Mouse (Mus musculus): ENCODE data around the gene Eya2. TPM values are rescaled to one million over a fixed set of nuclear protein-coding genes. Genes with fewer than 3 reads are reported as not detected.
"Not testable (repeated sequence)": the region's sequence is repeated elsewhere in the genome, so short reads cannot be mapped to it uniquely, and the experiment has no call there.

Eya2 gene
- 28.1 and 32.8 TPM in 2 replicates for polyA plus RNA-seq (2016; fragmentation: Nextera tagmentation; extraction: Ambion mirVana)

GRCm38 (mm10) chr2:165594907-165595675 is at the start of gene Eya2:
Gene Eya2 (plus strand): TSS chr2:165595032.
- H3K27ac ChIP-seq: peak within 1 kb of the TSS; percentile 92

GRCm38 (mm10) chr2:165545687-165546086 is 49.1 kb upstream of the Eya2 start:
- no peak overlapping the region for H3K27ac ChIP-seq
- 92% methylated on average over 2 of the region's 2 CpGs for WGBS

More at GRCm38 (mm10) chr2:165594907-165595675, at the start of gene Eya2:
- Histone ChIP-seq H3K27me3 (ENCODE audit: insufficient read depth, poor library complexity, severe bottlenecking) (peaks cover 58% of the 10 kb centered on the region), H3K9me3 (0 out of 2 replicates have a peak, but pooled peaks cover 9% of the 10 kb centered on the region), H3K36me3 (no peaks in the 10 kb centered on the region), H3K4me1 (replicated peaks) (peaks cover 48% of the 10 kb centered on the region), H3K4me3 (peak within 1 kb of the TSS; percentile 81)
- under 1% methylated on average over 83 of the region's 83 CpGs for WGBS
- DNase-seq (ENCODE audit: low spot score): peak; percentile 63

GRCm38 (mm10) chr2:165546341-165546740 is 48.5 kb upstream of the Eya2 start:
- Histone ChIP-seq H3K4me1 (replicated peaks) (peaks cover 42% of the 10 kb centered on the region), H3K27ac (no peak overlapping the region), H3K36me3 (no peaks in the 10 kb centered on the region), H3K9me3 (no peaks in the 10 kb centered on the region), H3K27me3 (ENCODE audit: insufficient read depth, poor library complexity, severe bottlenecking) (no peaks in the 10 kb centered on the region; the same call in 1 of the 2 replicates), H3K4me3 (no peak overlapping the region)
- no peak for DNase-seq (ENCODE audit: low spot score)
- 64% methylated on average over 8 of the region's 8 CpGs for WGBS

More at GRCm38 (mm10) chr2:165545687-165546086, 49.1 kb upstream of the Eya2 start:
- Histone ChIP-seq H3K36me3 (no peaks in the 10 kb centered on the region), H3K27me3 (ENCODE audit: insufficient read depth, poor library complexity, severe bottlenecking) (peaks cover 3% of the 10 kb centered on the region; the same call in 1 of the 2 replicates), H3K4me3 (no peak overlapping the region), H3K9me3 (no peaks in the 10 kb centered on the region), H3K4me1 (replicated peaks) (peaks cover 36% of the 10 kb centered on the region)
- DNase-seq (ENCODE audit: low spot score): no peak

GRCm38 (mm10) chr2:165547410-165547809 is 47.4 kb upstream of the Eya2 start:
- Histone ChIP-seq H3K4me1 (replicated peaks) (peaks cover 44% of the 10 kb centered on the region), H3K4me3 (no peak overlapping the region), H3K27ac (peak overlapping the region; percentile 29; the same call in 1 of the 2 replicates), H3K27me3 (ENCODE audit: insufficient read depth, poor library complexity, severe bottlenecking) (no peaks in the 10 kb centered on the region; the same call in 1 of the 2 replicates), H3K9me3 (no peaks in the 10 kb centered on the region), H3K36me3 (no peaks in the 10 kb centered on the region)
- DNase-seq (ENCODE audit: low spot score): peak; percentile 53
- WGBS: 54% methylated on average over 9 of the region's 9 CpGs

GRCm38 (mm10) chr2:165548627-165549026 is 46.2 kb upstream of the Eya2 start:
- H3K4me3 ChIP-seq: no peak overlapping the region
- DNase-seq (ENCODE audit: low spot score): no peak
- H3K4me1 ChIP-seq (replicated peaks): peaks cover 42% of the 10 kb centered on the region
- 60% methylated on average over 6 of the region's 6 CpGs for WGBS
- H3K36me3 ChIP-seq: no peaks in the 10 kb centered on the region
- H3K27ac ChIP-seq: peak overlapping the region; percentile 69; the same call in 1 of the 2 replicates
- no peaks in the 10 kb centered on the region for H3K9me3 ChIP-seq
- H3K27me3 ChIP-seq (ENCODE audit: insufficient read depth, poor library complexity, severe bottlenecking): no peaks in the 10 kb centered on the region; the same call in 1 of the 2 replicates

GRCm38 (mm10) chr2:165550410-165550809 is 44.4 kb upstream of the Eya2 start:
- not testable (repeated sequence) for H3K9me3 ChIP-seq; H3K4me3 ChIP-seq; H3K36me3 ChIP-seq; H3K27ac ChIP-seq; H3K27me3 ChIP-seq (ENCODE audit: insufficient read depth, poor library complexity, severe bottlenecking); DNase-seq (ENCODE audit: low spot score)
- WGBS: 72% methylated on average over 7 of the region's 7 CpGs
- peaks cover 45% of the 10 kb centered on the region for H3K4me1 ChIP-seq (replicated peaks)

GRCm38 (mm10) chr2:165554066-165554465 is 40.8 kb upstream of the Eya2 start:
- Histone ChIP-seq H3K36me3 (no peaks in the 10 kb centered on the region), H3K4me3 (no peak overlapping the region), H3K9me3 (no peaks in the 10 kb centered on the region), H3K4me1 (replicated peaks) (peaks cover 32% of the 10 kb centered on the region), H3K27ac (peak overlapping the region; percentile 35; the same call in 1 of the 2 replicates), H3K27me3 (ENCODE audit: insufficient read depth, poor library complexity, severe bottlenecking) (peaks cover 19% of the 10 kb centered on the region)
- 67% methylated on average over 9 of the region's 9 CpGs for WGBS
- DNase-seq (ENCODE audit: low spot score): no peak

GRCm38 (mm10) chr2:165557278-165557677 is 37.6 kb upstream of the Eya2 start:
- H3K4me1 ChIP-seq (replicated peaks): peaks cover 51% of the 10 kb centered on the region
- no peak overlapping the region for H3K4me3 ChIP-seq
- H3K9me3 ChIP-seq: no peaks in the 10 kb centered on the region
- H3K27ac ChIP-seq: no peak overlapping the region
- H3K36me3 ChIP-seq: no peaks in the 10 kb centered on the region
- H3K27me3 ChIP-seq (ENCODE audit: insufficient read depth, poor library complexity, severe bottlenecking): peaks cover 32% of the 10 kb centered on the region
- DNase-seq (ENCODE audit: low spot score): no peak
- WGBS: 89% methylated on average over 7 of the region's 7 CpGs

- peaks cover 48% of the 10 kb centered on the region for H3K27me3 ChIP-seq (ENCODE audit: insufficient read depth, poor library complexity, severe bottlenecking)
- H3K4me3 ChIP-seq: no peak overlapping the region
- no peak for DNase-seq (ENCODE audit: low spot score)
- H3K36me3 ChIP-seq: no peaks in the 10 kb centered on the region
- peak overlapping the region; percentile 66; the same call in 1 of the 2 replicates for H3K27ac ChIP-seq
- H3K4me1 ChIP-seq (replicated peaks): peaks cover 60% of the 10 kb centered on the region
- H3K9me3 ChIP-seq: no peaks in the 10 kb centered on the region
- WGBS: 66% methylated on average over 11 of the region's 11 CpGs
Observed at GRCm38 (mm10) chr2:165558916-165559315, 35.9 kb upstream of the Eya2 start.

GRCm38 (mm10) chr2:165559506-165560235 is 35.2 kb upstream of the Eya2 start:
- peak overlapping the region; percentile 71 for H3K27ac ChIP-seq
- 34% methylated on average over 11 of the region's 11 CpGs for WGBS
- DNase-seq (ENCODE audit: low spot score): no peak
- H3K9me3 ChIP-seq: no peaks in the 10 kb centered on the region
- H3K36me3 ChIP-seq: no peaks in the 10 kb centered on the region
- peaks cover 66% of the 10 kb centered on the region for H3K4me1 ChIP-seq (replicated peaks)
- H3K27me3 ChIP-seq (ENCODE audit: insufficient read depth, poor library complexity, severe bottlenecking): peaks cover 51% of the 10 kb centered on the region
- no peak overlapping the region for H3K4me3 ChIP-seq

GRCm38 (mm10) chr2:165561861-165562260 is 33.0 kb upstream of the Eya2 start:
- WGBS: 65% methylated on average over 6 of the region's 6 CpGs
- H3K4me3 ChIP-seq: no peak overlapping the region
- peaks cover 78% of the 10 kb centered on the region for H3K4me1 ChIP-seq (replicated peaks)
- no peaks in the 10 kb centered on the region for H3K9me3 ChIP-seq
- H3K27ac ChIP-seq: peak overlapping the region; percentile 37; the same call in 1 of the 2 replicates
- peaks cover 62% of the 10 kb centered on the region for H3K27me3 ChIP-seq (ENCODE audit: insufficient read depth, poor library complexity, severe bottlenecking)
- no peak for DNase-seq (ENCODE audit: low spot score)
- H3K36me3 ChIP-seq: no peaks in the 10 kb centered on the region

- WGBS: 1% methylated on average over 52 of the region's 52 CpGs
- H3K27me3 ChIP-seq (ENCODE audit: insufficient read depth, poor library complexity, severe bottlenecking): peaks cover 49% of the 10 kb centered on the region
- H3K9me3 ChIP-seq: no peaks in the 10 kb centered on the region
Observed at GRCm38 (mm10) chr2:165563298-165564058, 31.4 kb upstream of the Eya2 start.

More at GRCm38 (mm10) chr2:165563298-165564058, 31.4 kb upstream of the Eya2 start:
- no peaks in the 10 kb centered on the region for H3K36me3 ChIP-seq
- peak overlapping the region; percentile 82 for H3K27ac ChIP-seq
- peaks cover 68% of the 10 kb centered on the region for H3K4me1 ChIP-seq (replicated peaks)
- peak overlapping the region; percentile 57 for H3K4me3 ChIP-seq
- peak; percentile 68 for DNase-seq (ENCODE audit: low spot score)
